Mouse (Mus musculus) frontal cortex, postnatal 10 days (tissue): Measurements from ENCODE around the gene Rack1.
"Not testable (repeated sequence)": the region's sequence is repeated elsewhere in the genome, so short reads cannot be mapped to it uniquely, and the experiment has no call there.

Experiments
- DNase-seq, 2 experiments: peaks; one replicate each; pipeline ENCODE4 v3.0.0; 2022; ENCODE audit warnings: low spot score in 2 of 2, mixed read lengths in 1 of 2

Rack1 gene

DNA sequence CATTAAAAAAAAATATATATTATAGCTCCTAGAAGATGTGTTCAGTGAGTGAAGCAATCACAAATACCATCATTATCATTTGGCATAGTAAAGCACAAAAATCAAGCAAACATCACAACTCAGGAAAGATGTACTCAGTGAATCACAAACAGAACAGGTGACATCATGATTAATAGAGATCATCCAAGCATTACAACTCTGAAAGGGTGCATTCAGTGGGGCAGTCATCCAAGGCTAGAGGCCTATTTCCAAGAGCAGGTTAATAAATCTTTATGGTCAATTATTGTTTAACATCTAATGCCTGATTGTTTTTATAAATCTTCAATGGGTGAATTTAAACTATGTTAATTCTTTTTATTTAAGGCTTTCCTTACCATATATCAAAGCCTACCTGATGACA lies 40.7 kb downstream of the Rack1 start:
- DNase-seq, result no peak

DNA sequence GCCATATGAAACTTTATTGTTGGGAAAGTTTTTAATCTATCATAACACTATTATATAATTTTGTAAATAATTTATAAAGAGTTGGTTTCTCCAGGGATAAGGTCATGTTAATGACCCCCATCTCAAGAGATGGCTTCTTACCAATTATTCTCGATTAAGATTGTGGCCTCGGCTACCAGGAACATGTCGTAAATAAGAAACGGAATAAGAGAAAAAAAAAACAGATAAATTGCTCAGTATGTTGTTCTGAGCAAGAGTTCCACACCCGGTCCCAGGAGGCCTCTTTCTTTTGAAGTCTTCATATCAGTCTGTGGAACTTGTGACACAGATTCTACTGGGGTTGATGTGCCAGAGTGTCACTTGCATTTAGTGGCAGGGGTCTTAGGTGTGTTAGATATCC lies 41.1 kb downstream of the Rack1 start:
- DNase-seq, result no peak

DNA sequence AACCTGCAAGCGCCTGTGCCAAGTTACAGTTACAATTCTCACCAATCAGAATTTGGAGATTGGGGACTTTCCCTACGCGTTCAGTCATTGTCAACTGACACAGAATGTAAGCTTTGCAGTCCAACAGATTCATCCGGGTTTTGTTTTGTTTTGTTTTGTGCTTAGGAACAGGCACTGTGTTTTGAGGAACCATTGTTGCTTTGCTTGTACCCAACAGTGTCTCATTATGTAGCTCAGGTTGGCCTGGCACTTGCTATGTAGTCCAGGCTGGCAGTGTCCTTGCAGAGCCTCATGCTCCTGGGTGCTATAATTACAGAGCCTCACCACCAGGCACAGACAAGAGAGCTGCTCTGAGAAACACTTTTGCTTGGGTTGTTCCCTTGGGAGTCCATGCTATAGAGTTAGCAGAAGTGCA lies 42.3 kb downstream of the Rack1 start:
- no peak for DNase-seq

DNA sequence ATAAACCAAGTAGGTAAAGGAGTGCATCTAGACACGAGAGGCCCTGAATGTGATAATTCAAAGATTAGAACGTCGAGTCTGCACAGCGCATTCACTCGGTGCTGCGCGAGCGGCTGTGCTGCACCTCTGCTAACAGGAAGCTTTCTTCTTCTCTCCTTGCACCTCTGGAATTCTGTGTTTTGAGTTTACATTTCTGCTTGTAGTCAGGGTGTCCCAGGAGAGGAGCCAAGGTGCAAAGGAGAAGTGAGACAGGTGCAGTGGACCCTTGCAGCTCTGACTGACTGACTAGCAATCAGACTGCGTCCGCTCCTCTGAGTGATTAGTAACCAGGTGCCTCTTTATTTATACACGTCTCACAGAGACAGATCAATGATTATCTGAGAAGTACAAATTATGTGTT lies 43.1 kb downstream of the Rack1 start:
- DNase-seq, result no peak

DNA sequence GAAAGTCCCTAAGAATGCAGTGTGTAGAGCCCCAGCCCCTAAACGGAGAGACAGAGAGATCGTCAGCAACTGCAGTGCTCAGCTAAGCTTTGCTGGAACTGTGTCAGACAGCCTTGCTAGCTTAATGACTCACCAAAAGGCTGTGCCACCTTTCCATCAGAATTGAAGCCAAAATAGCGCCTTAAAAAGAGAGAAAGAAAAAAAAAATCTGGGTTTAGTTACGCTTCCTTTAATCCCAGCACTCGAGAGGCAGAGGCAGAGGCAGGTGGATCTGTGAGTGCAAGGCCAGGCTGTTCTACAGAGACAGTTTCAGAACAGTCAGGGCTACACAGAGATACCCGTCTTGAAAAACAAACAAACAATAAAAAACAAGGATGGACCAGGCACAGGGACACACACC lies 44.2 kb downstream of the Rack1 start:
- no peak for DNase-seq

DNA sequence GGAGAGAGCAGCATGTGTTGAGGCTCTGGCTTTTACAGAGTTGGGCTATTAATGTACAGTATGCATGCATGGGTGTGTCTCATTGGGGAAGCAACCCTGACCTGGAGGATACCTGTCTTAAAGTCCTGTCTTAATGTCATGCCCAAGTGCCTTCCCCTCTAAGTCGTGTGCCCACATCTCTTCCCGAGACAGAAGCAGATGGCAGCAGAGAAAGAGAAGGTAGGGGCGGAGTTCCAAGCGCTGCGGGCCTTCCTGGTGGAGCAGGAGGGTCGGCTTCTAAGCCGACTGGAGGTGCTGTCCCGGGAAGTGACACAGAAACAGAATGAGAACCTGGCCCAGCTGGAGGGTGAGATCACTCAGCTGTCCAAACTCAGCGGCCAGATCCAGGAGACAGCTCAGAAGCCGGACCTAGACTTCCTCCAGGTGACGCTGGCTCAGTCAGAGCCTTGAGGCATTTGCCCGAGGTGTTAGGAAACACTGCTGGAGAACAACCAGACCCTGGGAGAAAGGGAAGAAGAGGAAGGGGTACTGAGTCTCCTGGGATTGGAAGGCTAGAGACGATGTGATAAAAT lies 45.2 kb downstream of the Rack1 start:
- no peak for DNase-seq

DNA sequence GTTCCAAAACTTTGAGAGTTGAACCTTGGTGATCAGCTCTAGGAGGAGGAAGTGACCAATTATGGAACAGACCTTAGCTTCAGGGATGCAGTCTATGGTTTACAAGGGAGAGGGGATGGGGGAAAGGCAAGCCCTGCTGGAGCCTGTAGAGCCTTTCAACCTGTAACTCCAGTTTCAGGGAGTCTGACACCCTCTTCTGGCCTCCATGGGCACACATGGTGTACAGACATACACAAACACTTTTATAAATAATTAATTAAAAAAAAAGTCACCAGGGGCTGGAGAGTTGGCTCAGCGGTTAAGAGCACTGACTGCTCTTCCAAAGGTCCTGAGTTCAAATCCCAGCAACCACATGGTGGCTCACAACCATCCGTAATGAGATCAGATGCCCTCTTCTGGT lies 46.2 kb downstream of the Rack1 start:
- not testable (repeated sequence) for DNase-seq

DNA sequence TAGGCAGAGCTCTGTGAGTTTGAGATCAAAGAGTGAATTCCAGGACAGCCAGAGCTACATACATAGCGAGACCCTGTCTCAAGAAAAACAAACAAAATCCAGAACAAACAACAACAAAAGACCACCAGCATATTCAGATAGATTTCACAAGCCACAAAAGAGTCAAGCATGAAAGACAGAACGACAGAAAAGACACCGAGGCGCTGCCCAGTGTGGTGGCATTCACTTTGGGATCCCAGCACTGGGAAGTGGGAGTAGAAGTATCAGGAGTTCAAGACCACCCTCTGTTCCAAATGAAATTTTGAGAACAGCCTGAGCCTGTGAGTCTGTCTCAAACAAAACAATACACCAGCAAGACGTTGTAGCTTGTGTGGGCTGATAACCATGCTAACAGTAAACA lies 46.7 kb downstream of the Rack1 start:
- no peak for DNase-seq

DNA sequence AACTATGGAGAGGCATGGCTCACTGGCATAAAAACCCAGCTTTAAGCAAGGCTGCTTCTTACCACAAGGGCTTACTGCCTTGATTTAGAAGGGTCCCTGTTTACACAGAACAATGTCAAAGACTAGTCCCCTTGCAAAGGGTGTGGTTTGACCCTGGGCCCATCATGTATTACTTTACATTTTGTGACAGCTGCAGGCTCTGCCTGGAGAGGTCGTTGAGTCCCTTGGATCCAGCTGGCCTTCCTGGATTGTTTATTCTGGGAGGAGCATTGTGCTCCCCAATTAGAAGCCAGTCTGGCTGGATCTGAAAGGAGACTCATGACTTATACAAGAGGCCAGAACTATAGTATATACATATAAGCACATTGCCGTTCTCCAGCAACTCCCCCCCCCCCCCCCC lies 50.1 kb downstream of the Rack1 start:
- no peak for DNase-seq

DNA sequence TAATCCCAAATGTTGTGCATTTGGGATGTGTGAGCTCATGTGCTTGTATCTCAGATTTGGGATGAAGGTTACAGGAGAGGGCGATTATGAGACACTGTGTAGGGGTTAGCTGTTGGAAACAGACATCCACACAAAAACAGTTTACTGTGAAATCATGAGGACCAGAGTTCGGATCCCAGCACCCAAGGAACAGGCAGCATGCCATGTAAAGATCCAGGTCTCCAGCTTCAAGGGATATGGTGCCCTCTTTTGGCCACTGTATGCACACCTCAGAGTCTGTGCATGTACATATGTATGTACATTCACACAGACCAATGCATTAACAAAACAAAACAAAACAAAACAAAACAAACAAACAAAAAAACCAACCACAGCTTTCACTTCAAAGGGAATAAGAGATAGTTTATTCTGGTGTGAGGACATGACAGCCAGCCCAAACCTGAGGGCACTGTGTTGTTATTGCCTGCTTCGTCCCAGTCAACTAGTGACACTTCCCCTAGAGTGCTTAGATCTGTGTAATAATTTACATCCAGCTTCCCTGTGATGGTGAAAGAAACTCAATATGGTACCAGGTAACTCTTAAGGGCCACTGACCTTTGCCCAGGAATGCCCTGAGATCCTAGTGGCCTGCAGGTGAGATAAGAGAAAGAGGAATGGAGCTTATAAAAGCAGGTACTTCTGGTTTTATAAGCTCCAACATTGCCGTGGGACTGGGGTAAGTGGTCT lies 51.3 kb downstream of the Rack1 start:
- no peak for DNase-seq

DNA sequence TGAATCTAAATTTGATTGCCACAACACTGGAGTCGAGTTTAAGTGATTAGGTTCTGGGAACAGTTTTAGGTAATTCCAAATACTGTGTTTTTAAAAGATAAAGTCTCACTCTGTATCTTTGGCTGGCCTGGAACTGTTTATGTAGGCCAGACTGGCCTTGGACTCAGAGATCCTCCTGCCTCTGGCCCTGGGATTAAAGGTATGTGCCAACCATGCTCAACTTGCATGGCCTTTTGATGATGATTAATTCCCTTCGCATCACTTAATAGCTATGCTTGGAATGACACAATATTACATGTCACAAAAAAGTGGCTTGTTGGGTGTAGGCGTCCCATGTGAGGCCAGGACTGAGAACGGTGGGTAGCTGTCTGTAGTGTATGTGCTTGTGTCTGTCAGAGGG lies 52.1 kb downstream of the Rack1 start:
- no peak for DNase-seq

DNA sequence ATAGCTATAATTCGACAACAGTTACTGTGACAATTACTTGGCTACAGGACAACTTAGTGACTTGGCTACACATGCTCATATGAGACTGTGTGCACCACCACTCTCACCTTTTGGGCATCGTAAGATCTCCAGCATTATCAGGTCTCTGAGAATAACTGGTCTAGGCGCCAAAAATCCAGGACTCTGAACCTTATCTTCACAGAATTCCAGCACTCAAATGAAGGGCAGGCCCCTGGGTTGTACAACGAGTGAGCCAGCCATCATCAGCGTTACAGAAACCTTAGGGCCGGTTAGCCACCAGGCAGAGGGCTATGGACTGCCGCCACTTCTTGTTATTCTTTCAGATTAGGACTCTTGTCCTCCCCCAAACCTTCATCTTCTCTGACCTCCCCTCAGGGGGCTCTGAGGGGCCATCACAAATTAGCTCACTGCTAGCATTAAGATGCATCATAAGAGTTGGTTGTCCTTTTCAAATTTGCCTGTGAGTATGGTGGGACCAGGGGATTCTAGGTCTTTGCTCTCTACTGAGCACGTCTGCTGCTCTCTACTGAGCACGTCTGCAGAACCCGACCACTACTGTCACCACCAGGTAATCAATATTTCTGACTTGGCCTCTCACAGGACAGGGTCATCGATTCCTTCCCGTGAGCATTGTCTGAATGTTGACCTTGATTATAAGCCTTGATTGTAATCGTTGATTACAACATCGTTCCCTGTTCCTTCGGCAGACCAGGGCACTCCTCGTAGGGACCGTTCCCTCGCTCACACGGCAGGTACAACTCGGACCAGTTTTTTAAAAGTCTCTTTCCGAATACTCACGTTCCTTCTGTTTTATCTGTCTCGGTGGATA lies 52.7 kb downstream of the Rack1 start:
- DNase-seq, result no peak

DNA sequence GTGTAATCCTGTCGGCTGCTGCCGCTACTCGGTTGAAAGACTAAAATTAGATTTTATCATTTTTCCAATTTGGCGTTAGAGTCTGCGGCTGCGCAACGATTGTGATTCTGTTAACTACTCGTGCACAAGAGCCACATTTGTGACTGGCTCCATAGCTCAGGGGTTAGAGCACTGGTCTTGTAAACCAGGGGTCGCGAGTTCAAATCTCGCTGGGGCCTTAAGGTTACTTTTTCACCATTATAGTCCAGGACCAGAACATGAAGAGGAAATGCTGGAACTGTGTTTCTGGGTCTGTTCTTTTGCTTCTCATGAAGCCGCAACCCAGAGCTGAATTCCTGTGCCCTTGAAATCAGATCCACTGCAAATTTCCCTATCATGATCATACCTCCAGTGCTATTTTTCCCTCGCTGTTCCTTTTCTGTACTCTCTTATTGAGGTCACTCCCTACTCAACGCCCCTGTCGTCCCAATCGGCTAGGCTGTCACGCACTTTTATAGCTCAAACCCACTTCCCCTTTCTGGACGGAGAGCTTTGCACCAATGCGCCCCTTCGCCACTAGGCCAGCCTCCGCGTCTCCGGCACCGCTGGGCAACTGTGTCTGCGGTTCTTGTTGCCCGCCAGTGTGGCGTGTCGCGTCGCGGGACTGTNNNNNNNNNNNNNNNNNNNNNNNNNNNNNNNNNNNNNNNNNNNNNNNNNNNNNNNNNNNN lies 53.5 kb downstream of the Rack1 start:
- peak; percentile 68 to 88 for DNase-seq
